Mouse (Mus musculus) granulocyte monocyte progenitor cell, adult 5-6 weeks (primary cell): ENCODE measurements around the gene Zfp296. TPM values are rescaled to one million over a fixed set of nuclear protein-coding genes. Genes with fewer than 3 reads are reported as not detected.

ENCODE experiments used
- ATAC-seq: replicated peaks from 2 replicates; pipeline ENCODE4 v1.8.0; 2016; ENCODE audit warnings: mild to moderate bottlenecking, moderate TSS enrichment, inconsistent platforms; ENCODE audit not compliant: poor library complexity, severe bottlenecking
- total RNA-seq, 2 experiments: library from RNA; stranded (forward) in 1 of 2; stranded (reverse) in 1 of 2; fragments of 200-712, 200-1000 nt in 1 of 2; fragments of >200 nt in 1 of 2; fragmentation: Nextera tagmentation in 1 of 2; gene quantifications; 2 replicates each; pipeline ENCODE4 v1.2.3; 2014 to 2017

Gene Zfp296
- total RNA-seq, 2 experiments from 2014 or later: 3.9 TPM

GRCm38 (mm10) chr7:19561765-19562642 lies 15.1 kb upstream of the Zfp296 start:
- peak; percentile 76 for ATAC-seq

- ATAC-seq: no peak
Observed at GRCm38 (mm10) chr7:19562643-19563410, 14.3 kb upstream of the Zfp296 start, which contains the start of gene Ppp1r37. Ppp1r37 (minus strand) TSS chr7:19563076.

GRCm38 (mm10) chr7:19563884-19564283 lies 13.2 kb upstream of the Zfp296 start:
- ATAC-seq: no peak

GRCm38 (mm10) chr7:19564455-19564854 lies 12.6 kb upstream of the Zfp296 start:
- no peak for ATAC-seq

- no peak for ATAC-seq
Observed at GRCm38 (mm10) chr7:19565803-19566202, 11.3 kb upstream of the Zfp296 start.

GRCm38 (mm10) chr7:19567426-19567825 lies 9.7 kb upstream of the Zfp296 start:
- no peak for ATAC-seq

GRCm38 (mm10) chr7:19569647-19570046 lies 7.4 kb upstream of the Zfp296 start:
- no peak for ATAC-seq

- ATAC-seq: peak; percentile 58
Observed at GRCm38 (mm10) chr7:19572926-19573775, 3.9 kb upstream of the Zfp296 start.

- ATAC-seq: no peak
Observed at GRCm38 (mm10) chr7:19573776-19574140, 3.3 kb upstream of the Zfp296 start.

GRCm38 (mm10) chr7:19575559-19575958 lies 1.5 kb upstream of the Zfp296 start:
- no peak for ATAC-seq

- ATAC-seq: peak; percentile 80
Observed at GRCm38 (mm10) chr7:19577877-19578414, 859 bp downstream of the Zfp296 start.

GRCm38 (mm10) chr7:19578436-19578835 lies 1.3 kb downstream of the Zfp296 start:
- no peak for ATAC-seq

GRCm38 (mm10) chr7:19579751-19580150 lies 2.7 kb downstream of the Zfp296 start:
- no peak for ATAC-seq

GRCm38 (mm10) chr7:19580634-19581033 lies 3.5 kb downstream of the Zfp296 start:
- ATAC-seq: no peak

- no peak for ATAC-seq
Observed at GRCm38 (mm10) chr7:19586269-19586668, 9.2 kb downstream of the Zfp296 start.

- ATAC-seq: peak; percentile 50
Observed at GRCm38 (mm10) chr7:19589207-19589606, 12.1 kb downstream of the Zfp296 start.

GRCm38 (mm10) chr7:19589917-19590316 lies 12.8 kb downstream of the Zfp296 start:
- peak; percentile 87 for ATAC-seq

GRCm38 (mm10) chr7:19593061-19593730 lies 16.1 kb downstream of the Zfp296 start:
- ATAC-seq: no peak

GRCm38 (mm10) chr7:19600562-19600961 lies 23.5 kb downstream of the Zfp296 start:
- ATAC-seq: no peak

- no peak for ATAC-seq
Observed at GRCm38 (mm10) chr7:19603055-19603454, 26.0 kb downstream of the Zfp296 start.
